Mouse (Mus musculus): ENCODE data around the gene Parm1.

Parm1 gene

DNA sequence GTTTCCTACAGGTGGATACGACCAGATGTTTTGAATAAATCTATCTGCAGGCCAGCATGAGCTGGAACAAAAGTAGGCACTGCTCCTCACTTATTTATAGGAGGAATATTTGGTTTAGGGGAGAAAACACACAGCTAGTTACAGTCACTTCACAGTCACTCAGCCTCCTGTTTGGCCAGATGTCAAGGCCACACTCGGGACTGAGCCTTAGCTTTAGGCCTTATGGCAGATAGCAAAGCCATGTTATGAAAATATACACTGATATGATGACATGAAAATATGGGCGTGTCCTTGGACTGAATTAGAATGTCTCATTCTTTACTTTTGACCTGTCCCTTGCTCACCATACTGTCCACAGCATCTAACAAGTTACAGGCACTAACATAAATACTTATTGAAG is 137.8 kb downstream of the Parm1 start:
- no peak for DNase-seq

DNA sequence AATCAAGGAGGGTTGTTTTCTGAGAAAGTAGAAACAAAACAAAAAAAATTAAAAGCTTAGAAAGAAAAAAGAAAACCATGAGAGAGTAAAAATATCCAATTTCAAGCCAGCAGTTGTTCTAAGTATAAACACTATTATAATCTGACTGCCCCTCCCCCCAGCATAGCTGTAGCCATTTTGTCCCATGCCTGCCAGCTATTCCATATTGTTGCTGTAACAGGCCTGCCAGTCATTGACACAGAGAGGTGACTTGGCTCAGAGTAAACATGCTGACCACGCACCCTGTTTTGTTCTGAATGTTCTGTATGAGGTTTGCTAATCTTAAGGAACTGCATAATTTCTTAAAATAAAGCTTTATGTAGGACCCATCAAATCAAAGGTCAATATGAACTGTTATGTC is 145.3 kb downstream of the Parm1 start:
- no peak for DNase-seq

DNA sequence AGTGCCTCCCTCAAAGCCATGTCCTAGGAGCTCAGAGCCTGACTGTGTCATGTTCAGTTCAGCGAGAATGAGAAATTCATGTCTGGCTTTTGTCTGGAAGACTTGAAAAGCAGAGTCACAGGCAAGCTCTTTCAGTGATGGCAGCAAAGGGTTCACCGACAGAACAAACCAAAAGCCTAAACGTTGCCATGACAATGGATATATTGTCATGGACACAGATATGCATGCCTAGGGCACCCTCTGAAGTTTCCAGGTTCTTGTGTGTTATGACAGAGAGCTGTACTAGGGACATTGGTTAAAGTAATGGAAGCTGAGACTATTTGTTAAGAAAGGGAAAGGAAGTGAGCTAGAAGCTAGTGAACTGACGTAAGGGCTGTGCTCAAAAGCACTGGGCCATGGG is 149.7 kb downstream of the Parm1 start:
- DNase-seq, result no peak

GRCm38 (mm10) chr5:91669235-91669634 is 151.8 kb downstream of the Parm1 start:
- no peak for DNase-seq
